Mouse (Mus musculus): ENCODE results near the gene Kcnj13.

Gene Kcnj13

GRCm38 (mm10) chr1:87394594-87394993 lies at the start of gene Kcnj13:
Gene Kcnj13, minus strand, starts transcription at chr1:87394729.
- DNase-seq = peak in 1 of 2 experiments; percentile 24

DNA sequence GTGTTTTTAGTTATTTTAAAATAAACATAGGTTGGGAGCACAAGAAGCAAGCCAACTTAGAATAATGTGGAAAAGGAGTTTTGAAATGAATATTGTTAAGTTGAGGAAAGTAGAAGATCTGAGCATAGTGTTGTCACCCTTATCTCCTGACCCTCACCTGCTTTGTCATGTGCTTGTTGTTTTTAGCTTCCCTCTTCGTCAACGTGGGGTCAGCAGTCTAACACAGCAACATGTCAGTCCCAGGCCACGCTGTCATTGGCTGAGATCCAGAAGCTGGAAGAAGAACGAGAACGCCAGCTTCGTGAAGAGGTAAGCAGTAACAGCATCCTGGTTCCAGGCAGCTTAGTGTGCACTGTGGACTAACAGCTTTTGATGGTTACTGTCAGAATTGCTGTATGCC lies 42.1 kb upstream of the Kcnj13 start:
- DNase-seq = peak; percentile 11 to 13

DNA sequence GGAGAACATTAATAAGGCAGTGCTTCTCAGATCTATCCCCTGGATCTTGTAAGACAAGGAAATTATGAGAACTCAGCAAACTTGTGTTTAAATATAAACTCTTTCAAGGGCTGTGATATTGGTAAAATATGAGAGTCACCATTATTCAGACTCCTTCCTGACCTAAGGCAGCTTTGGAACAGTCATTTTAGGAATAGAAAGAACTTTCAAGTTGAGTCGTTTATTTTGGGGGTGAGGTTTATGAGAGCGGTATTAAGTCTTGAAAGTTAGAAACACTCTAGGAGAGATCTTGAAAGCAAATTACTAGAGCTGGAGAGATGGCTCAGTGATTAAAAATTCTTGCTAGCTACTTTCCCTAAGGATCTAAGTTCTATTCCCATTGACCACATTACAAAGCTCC lies 40.6 kb upstream of the Kcnj13 start:
- DNase-seq = no peak

GRCm38 (mm10) chr1:87418733-87419132 lies 24.2 kb upstream of the Kcnj13 start:
- peak; percentile 14 to 41 for DNase-seq

DNA sequence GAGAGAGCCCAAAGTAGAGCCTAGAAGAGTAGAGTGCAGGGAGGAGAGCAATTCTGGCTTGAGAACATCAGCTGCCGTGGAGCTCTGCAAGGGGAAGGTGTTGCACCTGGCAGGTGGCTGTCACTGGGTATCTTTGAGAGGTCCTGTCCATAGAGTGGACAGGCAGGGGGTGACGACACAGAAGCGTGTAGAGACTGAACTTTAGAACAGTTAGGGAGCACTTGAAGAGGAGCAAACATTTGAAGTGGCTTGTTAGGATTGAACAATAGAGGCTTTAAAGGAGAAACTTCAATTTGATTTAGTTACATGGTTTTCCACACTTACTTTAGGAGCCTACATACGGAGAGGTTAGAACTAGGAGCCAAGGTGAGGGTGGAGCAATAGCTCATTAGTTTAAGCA lies 14.9 kb upstream of the Kcnj13 start:
- no peak for DNase-seq

- no peak for DNase-seq
Observed at GRCm38 (mm10) chr1:87406012-87406411, 11.5 kb upstream of the Kcnj13 start.

- DNase-seq = no peak
Observed at GRCm38 (mm10) chr1:87404710-87405109, 10.2 kb upstream of the Kcnj13 start.

GRCm38 (mm10) chr1:87396923-87397586 lies 2.5 kb upstream of the Kcnj13 start:
- DNase-seq = peak; percentile 55 to 77

GRCm38 (mm10) chr1:87393444-87394195 lies 909 bp downstream of the Kcnj13 start:
- no peak for DNase-seq

DNA sequence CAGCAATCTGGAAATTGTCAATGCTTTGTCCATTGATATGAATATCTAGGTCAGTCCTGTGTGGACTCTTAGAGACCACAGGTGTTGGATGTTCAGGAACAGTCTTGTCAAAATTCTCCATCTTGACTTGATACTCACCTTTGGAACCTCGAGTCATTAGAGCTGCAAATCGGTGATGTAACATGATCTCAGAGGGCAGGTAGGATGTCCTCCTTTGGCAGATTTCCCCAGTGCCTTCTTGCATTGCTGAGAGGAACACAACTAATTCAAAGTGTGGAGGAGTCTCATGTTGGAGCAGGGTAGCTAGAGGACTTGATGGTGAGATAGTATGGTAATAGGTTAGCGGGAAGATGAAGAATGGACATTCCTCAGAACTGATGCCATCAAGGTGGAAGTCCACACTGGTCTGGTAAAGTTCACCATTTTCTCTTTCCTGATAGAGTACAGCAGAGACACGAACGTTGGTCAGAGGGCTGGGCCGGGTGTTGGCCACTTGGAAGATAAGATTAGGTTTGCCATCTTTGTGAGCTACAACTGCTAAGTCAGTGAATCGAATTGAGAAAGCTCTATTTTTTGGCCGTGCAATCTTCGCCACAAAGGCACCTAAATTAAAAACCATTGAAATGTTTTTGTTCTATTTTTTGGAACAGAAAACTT lies 8.0 kb downstream of the Kcnj13 start:
- DNase-seq = peak; percentile 29 to 47

- peak; percentile 7 to 35 for DNase-seq
Observed at GRCm38 (mm10) chr1:87381152-87381551, 13.4 kb downstream of the Kcnj13 start.

- DNase-seq = peak in 1 of 2 experiments; percentile 30
Observed at GRCm38 (mm10) chr1:87379919-87380318, 14.6 kb downstream of the Kcnj13 start.

DNA sequence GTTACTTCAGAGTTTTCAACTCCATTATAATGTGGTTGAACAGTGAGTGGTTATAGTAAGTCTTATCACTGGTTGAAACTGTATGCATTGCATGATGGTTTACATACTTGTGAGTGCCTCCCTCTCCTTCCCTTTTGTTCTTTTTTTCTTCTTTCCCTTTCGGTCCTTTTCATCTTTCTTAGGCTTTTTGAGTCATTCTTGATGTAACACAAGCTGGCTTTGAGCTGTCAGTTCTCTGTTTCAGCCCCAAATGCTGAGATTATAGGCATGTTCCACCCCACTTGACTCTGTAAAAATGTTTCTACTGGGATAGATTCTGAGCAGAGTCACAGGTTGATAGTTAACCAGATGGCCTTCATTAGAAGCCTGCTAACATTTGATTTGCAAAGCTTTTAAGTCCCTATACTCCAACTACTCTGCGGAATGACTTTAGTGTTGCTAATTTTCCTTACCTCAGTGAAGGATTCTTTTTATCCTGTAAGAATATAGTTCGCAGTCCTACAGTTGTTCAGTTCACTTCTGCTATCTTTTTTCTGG lies 16.4 kb downstream of the Kcnj13 start:
- DNase-seq = peak in 1 of 2 experiments; percentile 33

DNA sequence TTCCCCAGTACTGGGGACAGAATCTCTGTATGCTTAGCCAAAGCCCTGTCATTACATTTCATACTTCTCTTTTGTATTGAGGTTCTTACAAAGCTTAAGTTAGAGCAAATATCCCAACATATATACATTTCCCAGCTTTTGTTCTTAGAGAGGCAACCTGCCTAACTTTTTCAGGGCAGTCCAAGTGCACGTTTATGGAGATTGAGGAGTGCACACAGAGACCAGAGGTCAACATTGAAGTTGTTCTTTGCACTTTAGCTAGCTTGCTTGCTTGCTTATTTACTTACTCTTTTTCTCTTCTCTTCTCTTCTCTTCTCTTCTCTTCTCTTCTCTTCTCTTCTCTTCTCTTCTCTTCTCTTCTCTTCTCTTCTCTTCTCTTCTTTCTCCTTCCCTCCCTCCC lies 34.3 kb downstream of the Kcnj13 start:
- peak in 1 of 2 experiments; percentile 34 for DNase-seq

GRCm38 (mm10) chr1:87350576-87350975 lies 44.0 kb downstream of the Kcnj13 start:
- peak in 1 of 2 experiments; percentile 11 for DNase-seq
